Mouse (Mus musculus) left cerebral cortex, adult 11 months (tissue): ENCODE measurements around the gene Sclt1.

ENCODE experiments used
- DNase-seq: peaks from one replicate; pipeline ENCODE4 v3.0.0; 2022; ENCODE audit warnings: low spot score

The Sclt1 gene

DNA sequence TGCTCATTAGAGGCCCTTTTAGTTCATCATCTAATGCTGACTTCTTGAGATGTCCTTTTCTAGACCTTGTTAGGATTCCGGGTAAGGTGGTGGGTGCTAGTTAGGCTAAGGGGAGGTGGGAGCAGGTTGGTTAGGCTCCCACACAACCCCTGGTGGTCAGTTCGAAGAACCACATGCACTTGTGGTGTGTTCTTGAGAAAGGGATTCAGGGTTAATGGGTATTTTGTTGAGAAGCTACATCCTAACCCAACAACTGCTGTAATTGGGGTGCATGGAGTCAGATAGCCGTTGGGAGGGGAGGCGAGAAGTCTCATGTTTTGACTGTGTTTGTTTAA, 136.0 kb downstream of the Sclt1 start:
- DNase-seq: no peak

DNA sequence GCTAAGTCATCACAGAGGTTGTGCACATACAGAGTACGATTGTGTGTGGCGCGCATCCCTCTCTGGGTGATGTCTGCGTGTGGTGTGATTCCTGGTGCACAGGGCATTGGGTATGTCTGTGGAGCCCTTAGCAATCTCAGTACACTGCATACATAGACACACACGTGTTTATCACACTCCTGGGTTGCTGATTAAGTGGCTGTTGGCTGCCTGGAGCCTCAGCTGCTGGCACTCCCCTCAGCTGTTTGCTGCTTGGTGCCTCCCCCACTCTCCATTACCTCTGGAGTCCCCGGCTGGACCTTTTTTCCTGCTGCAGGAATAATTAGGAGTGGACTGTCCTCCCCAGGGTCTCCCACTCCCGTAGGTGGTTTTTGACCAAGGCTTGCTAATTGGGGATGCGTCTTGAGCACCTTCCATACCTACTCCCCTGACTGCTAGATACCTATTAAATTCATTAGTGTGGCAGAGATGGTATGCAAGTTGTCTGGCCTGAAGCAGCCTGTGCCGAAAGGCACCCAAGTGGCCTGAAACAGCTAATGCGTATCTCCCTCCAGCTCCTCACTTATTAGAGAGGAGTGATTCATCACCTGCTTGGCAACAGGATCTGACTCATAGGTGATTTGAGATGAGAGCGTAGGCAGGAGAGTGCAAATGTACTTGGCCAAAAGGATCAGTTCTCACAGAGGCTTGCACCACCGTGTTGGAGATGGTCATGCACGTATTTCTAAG, 136.5 kb downstream of the Sclt1 start:
- DNase-seq: no peak

DNA sequence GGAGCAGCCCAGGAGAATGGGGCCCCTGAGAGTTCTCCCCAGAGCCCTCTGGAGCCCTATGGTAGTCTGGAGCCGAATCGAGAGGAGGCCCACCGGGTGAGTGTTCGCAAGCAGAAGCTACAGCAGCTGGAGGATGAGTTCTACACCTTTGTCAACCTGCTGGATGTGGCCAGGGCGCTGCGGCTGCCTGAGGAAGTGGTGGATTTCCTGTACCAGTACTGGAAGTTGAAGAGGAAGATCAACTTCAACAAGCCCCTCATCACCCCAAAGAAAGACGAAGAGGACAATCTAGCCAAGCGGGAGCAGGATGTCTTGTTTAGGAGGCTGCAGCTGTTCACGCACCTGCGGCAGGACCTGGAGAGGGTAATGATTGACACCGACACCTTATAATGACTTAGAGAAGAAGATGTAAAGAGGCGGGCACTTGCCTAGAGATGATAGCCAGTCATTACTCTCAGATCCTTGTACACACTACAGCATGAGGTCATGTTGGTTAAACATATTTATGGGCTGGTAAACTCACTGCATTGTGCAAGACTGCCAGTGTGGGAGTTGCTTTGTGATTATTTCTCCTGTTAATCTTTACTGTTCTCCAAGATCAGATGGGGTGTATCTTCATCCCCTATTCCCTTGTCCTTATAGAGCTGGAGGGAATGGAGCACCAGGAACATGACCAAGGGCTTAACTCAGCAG, 137.5 kb downstream of the Sclt1 start:
- DNase-seq: no peak

DNA sequence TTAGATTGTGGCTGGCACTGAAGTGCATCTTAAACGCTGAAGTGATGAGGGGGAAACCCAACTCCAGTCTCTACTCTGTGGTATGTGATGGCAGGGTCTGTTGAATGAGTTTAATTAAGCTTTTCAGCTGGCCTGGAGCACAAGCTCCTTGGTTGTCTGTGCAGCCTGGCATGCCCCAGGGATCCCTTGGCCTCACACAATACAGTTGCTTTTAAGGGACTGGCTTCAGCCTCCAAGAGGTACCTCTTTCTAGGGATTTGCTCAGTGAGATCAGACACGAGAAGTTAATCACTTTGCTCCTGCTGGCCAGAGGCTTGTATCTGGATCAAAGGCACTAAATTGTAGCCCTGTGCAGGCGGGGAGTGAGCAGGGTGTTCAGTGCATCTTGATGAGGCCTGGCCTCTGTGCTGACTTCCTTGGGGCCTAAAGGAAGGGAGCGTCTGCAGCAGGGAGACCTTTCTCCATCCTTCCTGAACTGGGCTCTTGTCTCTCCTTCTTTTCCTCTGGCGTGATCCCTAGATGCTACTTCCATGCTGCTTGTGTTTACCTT, 138.8 kb downstream of the Sclt1 start:
- no peak for DNase-seq

DNA sequence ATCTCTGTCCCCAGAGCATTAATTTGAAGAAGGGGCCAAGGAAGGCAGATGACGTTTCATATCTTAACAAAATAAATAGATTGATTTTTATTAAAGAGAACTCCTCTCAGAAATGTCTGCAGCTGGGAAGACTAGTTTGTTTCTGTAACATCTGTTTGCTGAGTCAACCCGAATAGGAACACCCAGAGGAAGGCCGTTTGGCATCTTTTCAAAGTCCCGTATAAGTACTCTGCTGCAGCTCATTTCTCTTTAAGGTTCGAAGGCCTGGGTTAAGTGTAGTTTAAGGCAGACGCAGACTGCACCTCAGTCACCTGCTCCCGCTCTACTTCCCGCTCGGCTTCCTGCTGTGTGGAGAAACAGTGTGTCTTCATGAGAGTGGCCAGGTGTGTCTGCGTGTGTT, 139.4 kb downstream of the Sclt1 start:
- DNase-seq: no peak

DNA sequence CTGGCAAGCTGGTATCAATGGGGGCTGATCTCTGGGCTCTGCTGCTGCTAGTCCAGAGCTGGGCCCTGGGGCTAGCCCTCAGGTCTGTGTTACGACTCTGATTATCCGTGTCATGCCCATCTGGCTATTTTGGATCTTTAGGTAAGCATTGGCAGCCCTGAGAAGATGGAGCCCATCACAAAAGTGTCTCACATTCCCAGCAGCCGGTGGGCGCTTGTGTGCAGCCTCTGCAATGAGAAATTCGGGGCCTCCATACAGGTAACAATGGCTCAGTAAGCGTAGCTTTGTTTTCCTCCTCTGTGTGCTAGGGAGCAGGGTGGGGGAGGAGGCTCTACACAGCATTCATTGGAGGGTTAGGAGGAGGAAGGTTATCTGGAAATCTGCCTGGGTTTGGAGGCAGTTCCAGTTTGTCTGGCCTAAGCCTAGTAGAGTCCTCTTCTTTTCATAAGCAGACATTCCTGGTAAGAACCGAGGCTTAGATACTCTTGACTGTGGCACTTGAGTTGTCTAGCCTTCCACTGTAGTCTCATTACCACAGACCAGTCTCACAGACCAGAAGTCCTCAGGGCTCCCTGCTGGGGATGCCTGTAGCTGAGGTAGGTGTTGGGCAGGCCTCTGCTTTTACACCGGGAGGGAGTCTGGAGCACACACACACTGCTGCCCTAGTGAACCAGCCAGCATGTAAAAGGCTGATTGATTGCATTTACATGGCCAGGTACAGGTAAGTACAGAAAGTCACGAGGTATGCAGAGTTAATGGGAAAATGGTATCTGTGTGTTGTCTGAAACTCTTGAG, 140.9 kb downstream of the Sclt1 start:
- no peak for DNase-seq

DNA sequence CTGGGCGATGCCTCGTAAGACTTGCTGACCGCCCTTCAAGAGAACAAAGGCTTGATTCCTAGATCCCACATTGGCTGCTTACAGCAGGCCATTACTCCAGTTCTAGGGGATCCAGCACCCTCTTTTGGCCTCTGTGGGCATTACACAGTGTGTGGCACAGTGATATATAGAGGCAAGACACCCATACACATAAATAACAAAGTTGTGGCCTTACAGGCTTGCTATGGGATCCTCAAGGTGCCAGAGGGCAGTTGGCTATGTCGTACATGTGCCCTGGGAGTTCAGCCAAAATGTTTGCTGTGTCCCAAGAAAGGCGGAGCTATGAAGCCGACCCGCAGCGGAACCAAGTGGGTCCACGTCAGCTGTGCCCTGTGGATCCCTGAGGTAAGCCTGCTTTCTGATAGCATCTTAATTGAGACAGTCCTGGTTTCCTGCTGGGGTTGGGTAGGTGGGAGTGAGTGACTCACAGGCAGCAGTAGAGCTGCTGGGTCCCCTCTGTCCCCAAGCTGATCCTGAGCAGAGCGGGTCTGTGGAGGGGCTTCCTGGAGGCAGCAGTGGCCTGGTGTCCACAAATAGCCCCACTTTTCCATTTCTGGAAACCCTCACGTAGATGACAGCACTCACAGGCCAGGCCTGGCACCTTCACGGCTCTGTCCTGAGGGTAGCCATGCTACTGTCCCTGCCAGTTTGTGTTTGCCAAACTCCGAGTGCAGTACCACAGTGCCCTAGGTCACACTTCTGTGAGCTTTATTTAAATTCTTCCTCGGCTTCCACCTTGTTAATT, 142.3 kb downstream of the Sclt1 start:
- DNase-seq: no peak

DNA sequence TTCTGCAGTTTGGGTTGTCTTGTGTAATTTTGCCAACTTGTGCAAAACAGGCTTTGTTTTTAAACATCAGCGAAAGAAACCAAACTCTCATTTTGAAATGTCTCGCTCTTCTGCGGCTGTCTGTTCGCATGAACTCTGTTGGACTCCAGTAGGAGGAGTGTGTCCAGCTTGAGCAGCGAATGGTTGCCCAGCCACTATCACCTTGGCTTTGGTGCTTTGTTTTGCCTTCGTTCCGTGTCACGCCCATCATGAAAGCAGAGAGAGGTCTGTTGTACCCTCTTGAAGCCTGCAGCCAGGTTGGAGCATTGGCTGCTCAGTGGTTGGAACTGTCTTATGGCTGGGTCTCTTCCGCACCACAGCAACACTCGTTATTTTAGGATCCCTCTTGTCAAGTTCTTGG, 143.1 kb downstream of the Sclt1 start:
- DNase-seq: no peak

DNA sequence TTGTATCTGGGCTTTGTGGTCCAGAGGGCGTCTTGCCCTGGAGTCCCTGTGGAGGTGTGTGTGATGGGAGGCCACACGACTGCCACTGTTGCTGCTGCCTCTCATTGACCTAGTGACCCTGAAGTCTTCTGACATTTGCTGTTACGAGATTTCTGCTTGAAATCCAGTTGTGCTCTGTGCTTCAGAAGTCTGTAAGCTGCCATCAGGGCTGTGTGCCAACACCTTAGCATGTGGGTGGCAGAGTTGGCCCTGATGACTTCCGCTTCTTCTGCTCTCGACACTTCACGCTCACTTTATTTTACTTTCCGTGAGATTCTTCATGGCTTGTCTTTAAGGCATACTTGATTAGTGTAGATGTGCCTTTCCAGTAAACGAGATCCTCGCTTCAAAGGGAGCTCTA, 143.9 kb downstream of the Sclt1 start:
- no peak for DNase-seq

DNA sequence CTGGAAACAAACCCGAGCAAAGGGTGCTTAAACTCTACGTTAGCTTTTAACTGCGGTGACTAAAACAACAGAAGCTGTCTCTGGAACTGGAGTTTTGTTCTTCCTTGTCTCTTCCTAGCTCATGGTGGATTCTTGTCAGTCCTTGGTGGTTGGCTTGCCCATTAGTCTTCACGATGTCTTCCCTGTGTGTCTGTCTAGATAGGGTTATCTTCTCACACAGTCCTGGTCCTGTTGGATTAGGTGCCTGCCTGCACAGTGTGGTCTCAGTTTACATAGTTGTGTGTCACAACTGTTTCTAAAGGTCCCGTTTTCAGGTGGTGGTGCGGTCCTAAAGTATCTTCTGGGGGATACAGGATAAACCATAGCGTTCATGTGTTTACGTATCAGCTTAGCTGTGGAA, 145.3 kb downstream of the Sclt1 start:
- no peak for DNase-seq

DNA sequence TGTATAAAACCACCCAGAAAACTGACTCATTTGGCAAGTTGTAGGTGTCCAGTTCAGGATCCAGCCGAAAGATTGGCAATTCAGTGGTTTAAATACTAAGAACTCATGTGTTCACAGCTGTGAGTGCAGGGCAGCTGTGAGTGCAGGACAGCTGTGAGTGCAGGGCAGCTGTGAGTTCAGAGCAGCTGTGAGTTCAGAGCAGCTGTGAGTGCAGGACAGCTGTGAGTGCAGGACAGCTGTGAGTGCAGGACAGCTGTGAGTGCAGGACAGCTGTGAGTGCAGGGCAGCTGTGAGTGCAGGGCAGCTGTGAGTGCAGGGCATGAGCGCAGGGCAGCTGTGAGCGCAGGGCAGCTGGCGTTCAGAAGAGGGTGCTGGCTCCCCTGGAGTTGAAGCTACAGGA, 147.3 kb downstream of the Sclt1 start:
- no peak for DNase-seq

DNA sequence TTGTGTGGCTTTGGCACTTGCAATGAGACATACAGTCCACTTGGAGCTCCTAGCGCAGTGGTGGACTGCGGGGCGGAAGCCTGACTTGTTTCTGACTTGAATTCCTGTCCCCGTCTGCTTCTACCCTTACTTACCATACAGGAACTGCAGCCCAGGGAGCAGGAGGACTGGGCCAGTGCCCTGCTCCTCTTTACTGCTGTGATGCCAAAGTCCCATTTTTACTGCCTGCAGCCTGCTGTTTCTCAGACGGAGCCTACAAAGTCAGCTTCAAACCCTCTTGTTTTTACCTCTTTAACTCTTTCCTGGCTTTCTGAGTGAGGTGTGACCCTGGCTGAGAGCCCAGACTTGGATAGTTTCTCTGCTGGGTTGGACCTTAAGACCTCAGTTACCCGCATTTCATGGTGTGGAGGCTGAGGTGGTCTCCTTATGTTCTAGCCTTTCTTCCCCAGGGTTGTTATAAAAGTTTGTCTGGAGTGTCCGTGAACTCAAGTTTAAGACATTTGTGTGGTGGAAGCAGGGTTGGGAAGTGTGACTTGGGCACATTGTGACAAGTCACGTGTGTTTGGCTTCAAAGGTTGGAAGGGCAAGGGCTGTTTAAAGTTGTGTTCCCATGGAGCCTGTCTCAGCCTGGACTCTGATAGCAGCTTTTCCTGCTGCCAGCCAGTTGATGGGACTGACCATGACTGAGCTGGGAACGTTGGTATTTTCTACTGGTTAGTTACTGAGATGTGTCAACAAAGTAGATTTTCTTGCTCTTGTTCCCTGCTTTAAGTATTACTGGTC, 148.0 kb downstream of the Sclt1 start:
- DNase-seq: no peak

DNA sequence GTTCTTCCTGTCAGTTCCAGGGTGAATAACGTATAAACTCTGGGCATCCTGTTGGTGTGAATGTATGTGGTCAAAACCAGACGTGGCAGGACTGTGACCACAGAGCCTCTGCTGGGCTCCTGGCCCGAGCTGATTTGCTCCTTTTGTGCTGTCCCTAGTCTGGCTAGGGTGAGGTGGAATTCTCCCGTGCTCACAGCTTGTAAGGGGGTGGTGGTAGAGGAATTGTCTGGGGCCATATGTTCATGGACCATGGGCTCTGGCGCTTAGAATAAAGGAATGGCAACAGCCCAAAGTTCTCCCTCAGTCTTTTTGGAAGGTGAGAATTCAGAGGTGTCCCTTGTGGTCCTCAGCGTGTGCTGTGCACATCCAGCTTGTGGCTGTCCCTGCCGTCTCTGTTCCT, 149.5 kb downstream of the Sclt1 start:
- DNase-seq: no peak

DNA sequence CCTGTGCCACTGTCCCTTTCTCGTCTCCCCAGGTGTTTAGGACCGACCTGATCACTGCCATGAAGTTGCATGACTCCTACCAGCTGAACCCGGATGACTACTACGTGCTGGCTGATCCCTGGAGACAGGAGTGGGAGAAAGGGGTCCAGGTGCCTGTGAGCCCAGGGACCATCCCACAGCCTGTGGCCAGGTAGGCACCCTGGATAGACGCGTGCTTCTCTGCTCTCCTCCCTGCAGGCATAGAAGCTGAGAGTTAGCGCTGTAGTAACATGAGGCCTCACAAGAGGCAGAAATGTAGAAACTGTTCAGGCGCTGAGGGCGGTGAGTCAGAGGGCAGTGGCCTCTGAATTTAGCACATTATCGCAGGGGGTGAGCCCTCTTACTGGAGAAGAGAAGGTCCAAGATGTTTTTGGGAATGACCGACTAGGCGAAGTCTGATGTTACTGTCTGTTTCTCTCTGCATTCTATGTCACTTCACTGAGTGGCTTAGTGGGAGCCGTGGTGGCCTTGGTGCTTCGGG, 150.6 kb downstream of the Sclt1 start:
- DNase-seq: no peak

DNA sequence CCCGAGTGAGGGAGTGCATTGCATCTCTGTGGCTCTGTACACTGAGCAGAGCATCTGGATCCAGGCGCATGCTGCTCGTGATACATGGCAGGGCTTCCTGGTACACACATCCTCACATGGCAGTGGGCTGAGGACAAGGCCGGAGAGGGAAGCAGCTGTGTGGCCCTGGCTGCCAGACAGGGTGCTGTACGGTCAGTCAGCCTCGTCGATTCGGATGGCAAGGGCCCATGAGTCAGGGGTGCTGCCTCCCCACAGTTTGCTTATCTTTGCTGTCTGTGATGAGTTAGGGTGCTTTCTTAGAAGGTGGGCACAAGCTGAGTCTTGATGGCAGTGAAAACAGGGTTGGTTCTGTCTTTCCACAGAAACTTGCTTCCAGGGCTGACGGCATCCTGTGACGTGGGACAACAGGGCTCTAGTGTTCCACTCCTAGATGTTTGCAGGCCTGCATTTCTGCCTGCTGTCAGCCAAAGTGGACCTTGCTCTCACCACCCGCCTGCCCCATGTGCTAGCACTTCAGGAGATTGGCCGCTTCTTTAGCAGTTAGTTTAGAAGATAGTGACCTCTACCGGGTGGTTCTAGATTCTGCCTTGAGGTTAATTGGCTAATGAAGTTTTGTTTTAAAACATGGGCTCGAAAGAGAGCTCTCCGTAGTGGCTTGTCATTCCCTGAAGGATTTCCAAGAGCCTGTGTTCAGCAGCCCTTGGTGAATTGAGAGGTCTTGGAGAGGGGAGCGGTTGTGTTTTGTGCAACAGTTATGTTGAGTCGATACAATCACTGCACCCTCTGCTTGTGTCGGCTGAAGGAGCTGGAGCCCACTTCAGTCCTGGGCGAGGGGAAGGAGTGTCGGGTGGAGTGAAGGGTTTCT, 151.4 kb downstream of the Sclt1 start:
- DNase-seq: no peak

DNA sequence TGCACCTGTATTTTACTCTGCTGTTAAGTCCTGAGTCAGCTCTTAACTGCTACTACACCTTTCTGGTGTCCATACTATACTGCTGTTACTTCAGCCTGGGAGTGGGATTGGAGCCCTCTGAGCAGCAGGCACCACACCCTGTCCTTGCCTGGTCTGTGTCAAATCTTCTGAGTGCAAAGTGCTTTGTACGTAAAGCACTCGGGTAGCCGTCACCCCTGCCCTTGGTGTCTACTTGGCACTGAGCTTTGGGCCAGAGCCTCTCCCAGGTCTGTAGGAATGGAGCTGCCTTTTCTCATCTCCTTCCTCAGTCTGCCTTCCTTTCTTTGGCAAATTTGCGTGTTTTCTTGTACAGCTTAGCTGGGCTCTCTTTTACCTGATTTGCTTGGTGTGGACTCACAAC, 152.3 kb downstream of the Sclt1 start:
- no peak for DNase-seq

DNA sequence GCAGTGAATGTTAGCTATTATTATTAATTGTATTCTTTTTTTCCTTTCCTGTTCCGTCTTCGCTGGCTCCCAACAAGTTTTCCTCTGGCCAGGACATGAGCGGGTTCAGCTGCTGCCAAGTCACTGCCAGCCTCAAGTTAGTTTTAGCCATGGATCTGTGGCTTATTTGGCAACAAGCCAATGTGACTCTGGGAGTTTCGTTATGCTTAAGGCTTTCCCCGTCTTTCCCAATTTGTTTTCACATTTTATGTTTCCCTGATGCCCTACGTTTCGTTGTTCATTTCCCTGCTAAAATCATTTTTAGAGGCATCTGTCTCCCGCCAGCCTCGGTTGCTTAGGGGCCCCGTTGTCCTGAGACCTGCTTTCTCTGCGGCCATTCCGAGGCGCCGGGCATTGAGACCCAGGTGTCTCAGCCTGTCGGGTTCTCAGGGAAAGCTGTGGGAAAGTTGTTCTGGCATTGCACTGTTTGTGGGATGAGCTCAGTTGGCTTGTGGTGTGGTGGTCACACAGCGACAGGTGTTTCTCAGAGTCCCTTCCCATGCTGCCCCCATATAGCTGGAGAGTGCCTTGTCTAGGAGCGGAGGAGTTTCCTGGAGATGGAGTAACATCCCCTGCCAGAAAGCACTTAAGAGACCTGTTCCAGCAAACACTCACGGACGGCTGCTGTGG, 152.9 kb downstream of the Sclt1 start:
- DNase-seq: no peak

DNA sequence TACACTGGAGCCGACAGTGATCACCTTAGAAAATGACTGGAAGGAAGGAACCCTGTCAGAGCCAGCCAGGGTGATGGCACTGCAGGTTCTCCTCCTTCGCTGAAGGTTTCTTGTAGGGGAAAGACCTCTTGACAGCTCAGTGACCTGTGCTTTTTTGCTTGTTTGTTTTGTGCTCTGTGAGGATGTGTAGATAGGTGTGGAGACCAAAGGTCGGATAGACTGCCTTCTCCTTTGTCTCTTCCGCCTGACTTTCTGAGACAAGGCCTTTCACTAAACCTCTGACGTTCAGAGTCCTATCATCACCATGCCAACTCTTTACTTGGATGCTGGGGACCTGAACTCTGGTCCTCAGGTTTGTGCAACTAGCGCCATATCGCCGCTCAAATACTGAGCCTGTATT, 153.8 kb downstream of the Sclt1 start:
- DNase-seq: no peak

DNA sequence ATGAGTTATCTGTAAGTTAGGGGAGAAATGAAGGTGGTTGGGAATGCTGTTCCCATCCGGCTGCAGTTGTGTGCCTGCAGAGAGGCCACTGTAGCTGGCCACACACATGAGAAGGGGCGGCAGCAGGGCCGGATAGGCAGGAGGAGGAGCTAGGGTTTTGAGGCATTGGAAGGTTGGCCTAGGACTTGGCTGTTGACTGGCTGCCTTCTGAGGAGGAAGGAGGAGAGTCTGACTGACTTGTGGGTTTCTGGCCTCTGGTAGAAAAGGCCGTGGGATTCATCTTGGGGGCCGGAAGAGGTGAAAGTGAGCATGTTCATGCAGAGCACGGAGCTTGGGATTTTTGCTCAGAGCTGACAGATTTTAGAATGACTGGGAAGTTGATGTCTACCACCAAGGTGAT, 154.7 kb downstream of the Sclt1 start:
- no peak for DNase-seq

DNA sequence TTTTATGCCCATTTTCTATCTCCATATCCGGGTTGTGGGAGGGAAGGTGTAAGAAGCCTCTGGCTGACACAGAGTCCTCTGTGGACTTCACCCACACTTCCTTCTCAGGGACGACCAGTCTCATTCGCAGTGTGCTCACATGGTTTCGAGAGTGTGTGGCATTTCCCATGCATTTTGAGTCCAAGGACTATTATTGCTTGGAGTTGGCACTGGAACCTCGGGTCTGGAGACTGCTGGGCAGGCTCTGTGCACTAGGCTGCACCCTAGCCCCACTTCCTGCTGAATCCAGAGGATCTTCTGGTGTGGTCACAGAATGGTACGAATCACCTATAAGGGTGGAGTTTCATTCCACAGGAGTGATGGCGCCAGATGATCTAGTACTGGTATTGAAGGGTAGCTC, 155.4 kb downstream of the Sclt1 start:
- DNase-seq: no peak
